Mouse (Mus musculus) testis, adult 2 months (tissue): ENCODE results near the gene Elovl5. TPM values are rescaled to one million over a fixed set of nuclear protein-coding genes. Genes with fewer than 3 reads are reported as not detected.

Experiments
- H3K27ac ChIP-seq: fragments of 200-500 bp; 2 replicates; pipeline ENCODE4 v1.5.1; 2012; ENCODE audit warnings: low read depth, low read length; ENCODE audit not compliant: control insufficient read depth, insufficient read depth
- H3K27me3 ChIP-seq: fragments of 200-500 bp; 2 replicates; pipeline ENCODE4 v1.6.1; 2012; ENCODE audit warnings: mild to moderate bottlenecking, low read length, moderate library complexity; ENCODE audit not compliant: control insufficient read depth, insufficient read depth
- H3K36me3 ChIP-seq: fragments of 200-500 bp; 2 replicates; pipeline ENCODE4 v1.6.1; 2012; ENCODE audit warnings: mild to moderate bottlenecking, low read length; ENCODE audit not compliant: control insufficient read depth, insufficient read depth
- H3K4me1 ChIP-seq: fragments of 200-500 bp; 2 replicates; pipeline ENCODE4 v1.6.1; 2012; ENCODE audit warnings: low read length; ENCODE audit not compliant: control insufficient read depth, insufficient read depth
- H3K4me3 ChIP-seq: fragments of 200-500 bp; 2 replicates; pipeline ENCODE4 v1.5.1; 2012; ENCODE audit warnings: low read depth, mild to moderate bottlenecking, low read length, moderate library complexity, mixed read lengths; ENCODE audit not compliant: control insufficient read depth
- CTCF ChIP-seq: fragments of 200-500 bp; IDR thresholded peaks from 2 replicates; pipeline ENCODE4 v1.5.1; 2012; ENCODE audit warnings: low read depth, mild to moderate bottlenecking, inconsistent platforms, low read length, moderate library complexity; ENCODE audit not compliant: control insufficient read depth, insufficient read depth, insufficient replicate concordance
- POLR2A ChIP-seq: fragments of 200-500 bp; IDR thresholded peaks from 2 replicates; pipeline ENCODE4 v1.6.1; 2012; ENCODE audit warnings: low read depth, mild to moderate bottlenecking, inconsistent platforms, low read length, moderate library complexity; ENCODE audit not compliant: control insufficient read depth
- polyA plus RNA-seq: library from polyadenylated mRNA; depleted of rRNA; stranded (reverse); fragments of >200 nt; gene quantifications from 2 replicates; pipeline ENCODE4 v1.2.3, GENCODE M21; 2012

Gene Elovl5
- polyA plus RNA-seq, 1 experiment: 74.7 TPM

- no peak overlapping the region for H3K27ac ChIP-seq
- H3K4me1 ChIP-seq: peaks cover 6% of the 10 kb centered on the region
- no peak for TF ChIP-seq CTCF
- TF ChIP-seq POLR2A: no peak
- H3K36me3 ChIP-seq: no peaks in the 10 kb centered on the region
- no peak overlapping the region for H3K4me3 ChIP-seq
- no peaks in the 10 kb centered on the region for H3K27me3 ChIP-seq
Measured at GRCm38 (mm10) chr9:78000586-78001500, 83.7 kb downstream of the Elovl5 start.

- TF ChIP-seq POLR2A (no peak), CTCF (no peak)
- Histone ChIP-seq H3K27ac (no peak overlapping the region), H3K4me3 (no peak overlapping the region), H3K27me3 (no peaks in the 10 kb centered on the region), H3K36me3 (no peaks in the 10 kb centered on the region), H3K4me1 (peaks cover 17% of the 10 kb centered on the region)
Measured at GRCm38 (mm10) chr9:78003278-78003677, 86.1 kb downstream of the Elovl5 start.

- Histone ChIP-seq H3K27me3 (no peaks in the 10 kb centered on the region), H3K36me3 (no peaks in the 10 kb centered on the region), H3K27ac (peak overlapping the region; percentile 77), H3K4me3 (no peak overlapping the region), H3K4me1 (peaks cover 17% of the 10 kb centered on the region)
- TF ChIP-seq POLR2A (no peak), CTCF (peak; percentile 73; the same call in 1 of the 2 replicates)
Measured at GRCm38 (mm10) chr9:78005481-78005880, 88.3 kb downstream of the Elovl5 start.

- Histone ChIP-seq H3K4me3 (0 out of 2 replicates have a peak overlapping the region, but pooled peaks have one; percentile 4), H3K4me1 (peaks cover 17% of the 10 kb centered on the region), H3K36me3 (no peaks in the 10 kb centered on the region), H3K27ac (peak overlapping the region; percentile 72), H3K27me3 (no peaks in the 10 kb centered on the region)
- TF ChIP-seq CTCF (peak; percentile 81), POLR2A (0 out of 2 replicates have a peak, but pooled peaks have one; percentile 26)
Measured at GRCm38 (mm10) chr9:78006209-78007001, 89.2 kb downstream of the Elovl5 start.

GRCm38 (mm10) chr9:78009382-78009781 is 92.2 kb downstream of the Elovl5 start:
- Histone ChIP-seq H3K36me3 (no peaks in the 10 kb centered on the region), H3K27ac (no peak overlapping the region), H3K27me3 (no peaks in the 10 kb centered on the region), H3K4me3 (no peak overlapping the region), H3K4me1 (peaks cover 17% of the 10 kb centered on the region)
- TF ChIP-seq CTCF (no peak), POLR2A (no peak)

- Histone ChIP-seq H3K4me3 (no peak overlapping the region), H3K36me3 (no peaks in the 10 kb centered on the region), H3K4me1 (peaks cover 15% of the 10 kb centered on the region), H3K27ac (no peak overlapping the region), H3K27me3 (no peaks in the 10 kb centered on the region)
- TF ChIP-seq POLR2A (no peak), CTCF (no peak)
Measured at GRCm38 (mm10) chr9:78010187-78010586, 93.0 kb downstream of the Elovl5 start.

GRCm38 (mm10) chr9:78010707-78011106 is 93.5 kb downstream of the Elovl5 start:
- Histone ChIP-seq H3K4me3 (no peak overlapping the region), H3K27ac (no peak overlapping the region), H3K27me3 (no peaks in the 10 kb centered on the region), H3K4me1 (peaks cover 11% of the 10 kb centered on the region), H3K36me3 (no peaks in the 10 kb centered on the region)
- no peak for TF ChIP-seq POLR2A
- TF ChIP-seq CTCF: no peak
